Mouse (Mus musculus) heart, postnatal 0 days (tissue): ENCODE results near the gene Lelp1. TPM values are rescaled to one million over a fixed set of nuclear protein-coding genes. Genes with fewer than 3 reads are reported as not detected.

Experiments used
- ATAC-seq: fragments of 200-750 bp; cut with Nextera tagmentation; 2 replicates; pipeline ENCODE4 v1.8.0; 2017; ENCODE audit warnings: low read depth, moderate number of reproducible peaks, moderate library complexity; ENCODE audit not compliant: insufficient read depth
- DNase-seq: peaks from one replicate; pipeline ENCODE4 v3.0.0-alpha.2; 2016; ENCODE audit warnings: low spot score
- H3K27ac ChIP-seq: fragments of 300-500 bp; sonication (generic); 2 replicates; pipeline ENCODE4 v1.5.1; 2014; ENCODE audit warnings: low read depth, mild to moderate bottlenecking
- H3K27me3 ChIP-seq: fragments of 300-500 bp; sonication (generic); 2 replicates; pipeline ENCODE4 v1.6.1; 2014; ENCODE audit warnings: low read length, mixed read lengths; ENCODE audit not compliant: control insufficient read depth, insufficient read depth
- H3K36me3 ChIP-seq: fragments of 300-500 bp; sonication (generic); replicated peaks from 2 replicates; pipeline ENCODE4 v1.6.1; 2014; ENCODE audit warnings: low read length, mixed read lengths; ENCODE audit not compliant: control insufficient read depth, insufficient read depth
- H3K4me1 ChIP-seq: fragments of 300-500 bp; sonication (generic); 2 replicates; pipeline ENCODE4 v1.6.1; 2014; ENCODE audit warnings: antibody characterized with exemption; ENCODE audit not compliant: control insufficient read depth, insufficient read depth
- H3K4me2 ChIP-seq: fragments of 300-500 bp; sonication (generic); 2 replicates; pipeline ENCODE4 v1.6.1; 2014; ENCODE audit warnings: low read depth, mild to moderate bottlenecking, low read length, moderate library complexity
- H3K4me3 ChIP-seq: fragments of 300-500 bp; sonication (generic); 2 replicates; pipeline ENCODE4 v1.5.1; 2014; ENCODE audit warnings: low read depth, low read length
- H3K9ac ChIP-seq: fragments of 300-500 bp; sonication (generic); replicated peaks from 2 replicates; pipeline ENCODE4 v1.6.1; 2014; ENCODE audit warnings: low read depth, low read length, mixed read lengths
- H3K9me3 ChIP-seq: fragments of 300-500 bp; sonication (generic); replicated peaks from 2 replicates; pipeline ENCODE4 v1.6.1; 2016; ENCODE audit warnings: low read length; ENCODE audit not compliant: control insufficient read depth
- CTCF ChIP-seq: IDR thresholded peaks from 2 replicates; pipeline ENCODE4 v1.5.1; 2016; ENCODE audit warnings: antibody characterized with exemption, control low read depth, low read depth
- EP300 ChIP-seq: IDR thresholded peaks from 2 replicates; pipeline ENCODE4 v1.6.1; 2016; ENCODE audit warnings: antibody characterized with exemption, low read depth
- WGBS: fragments of 180-500 bp; shearing (Covaris S2); extraction: QIAGEN DNeasy Blood & Tissue Kit; methylation state at CpG from one replicate; pipeline ENCODE4 v1.1.7; 2014; 5-methylcytosine and 5-hydroxymethylcytosine counted together
- polyA plus RNA-seq: library from polyadenylated mRNA; unstranded; fragments of >200 nt; fragmentation: Nextera tagmentation; extraction: Ambion mirVana; gene quantifications from 2 replicates; pipeline ENCODE4 v1.2.1, GENCODE M21; 2015
- total RNA-seq: library from RNA; depleted of rRNA; stranded (reverse); fragments of >200 nt; gene quantifications from 2 replicates; pipeline ENCODE4 v1.2.3, GENCODE M21; 2014; ENCODE audit warnings: low replicate concordance; rRNA removed

Lelp1 gene
- total and polyA plus RNA-seq, 2 experiments from 2014 or later: not detected

DNA sequence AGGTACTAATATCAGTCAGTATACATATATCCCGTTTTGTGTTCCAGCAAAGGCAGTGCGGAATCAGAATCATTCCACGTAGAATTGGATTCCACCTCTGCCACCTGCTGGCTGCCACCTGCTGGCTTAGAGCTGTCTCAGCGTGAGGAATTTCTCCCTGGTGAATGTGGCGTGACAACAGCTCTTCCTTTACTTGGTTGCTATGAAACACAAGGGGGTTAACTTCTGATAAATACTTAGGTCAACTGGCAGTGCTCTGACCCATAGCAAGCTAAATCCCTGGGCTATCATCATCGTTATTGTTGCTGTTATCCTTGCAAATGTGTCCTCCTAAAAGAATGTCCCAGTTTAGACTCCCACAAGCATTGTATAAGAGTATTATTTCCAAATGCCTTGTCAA, 36.0 kb downstream of the Lelp1 start:
- H3K27me3 ChIP-seq: no peaks in the 10 kb centered on the region
- DNase-seq: peak; percentile 45
- 2% methylated on average over 6 of the region's 6 CpGs for WGBS
- TF ChIP-seq CTCF: peak; percentile 71
- TF ChIP-seq EP300: no peak
- no peak overlapping the region for H3K9ac ChIP-seq
- no peak overlapping the region for H3K27ac ChIP-seq
- no peak overlapping the region for H3K4me3 ChIP-seq
- no peaks in the 10 kb centered on the region for H3K4me1 ChIP-seq
- H3K36me3 ChIP-seq: no peaks in the 10 kb centered on the region
- ATAC-seq: peak; percentile 53; the same call in 1 of the 2 replicates
- no peak overlapping the region for H3K4me2 ChIP-seq
- H3K9me3 ChIP-seq: no peaks in the 10 kb centered on the region

Other genes starting within 250 kb of the Lelp1 start
- gene Pglyrp3, start 128.2 kb downstream of the Lelp1 start, total RNA-seq: not detected in 2 replicates
- gene Pglyrp3, start 128.2 kb downstream of the Lelp1 start, polyA plus RNA-seq: not detected in 2 replicates
- not detected in 2 replicates for gene Lor, start 59.6 kb downstream of the Lelp1 start, total RNA-seq
- gene Lor, start 59.6 kb downstream of the Lelp1 start, polyA plus RNA-seq: 0.08 and 0.29 TPM in 2 replicates
- not detected in 2 replicates for gene Prr9, start 18.8 kb downstream of the Lelp1 start, total RNA-seq
- gene Prr9, start 18.8 kb downstream of the Lelp1 start, polyA plus RNA-seq: not detected in 2 replicates
- 0.15 TPM in 1 of 2 replicates, not detected in the other for gene Sprr2a1, start 73.1 kb upstream of the Lelp1 start, total RNA-seq
- 0.25 TPM in 1 of 2 replicates, not detected in the other for gene Sprr2a1, start 73.1 kb upstream of the Lelp1 start, polyA plus RNA-seq
- 10.1 and 38.9 TPM in 2 replicates for gene Sprr2a2, start 73.2 kb upstream of the Lelp1 start, total RNA-seq
- 8.6 and 12.1 TPM in 2 replicates for gene Sprr2a2, start 73.2 kb upstream of the Lelp1 start, polyA plus RNA-seq
- gene Sprr2a3, start 142.7 kb upstream of the Lelp1 start, total RNA-seq: 2.1 and 7.9 TPM in 2 replicates
- 0.34 and 0.72 TPM in 2 replicates for gene Sprr2a3, start 142.7 kb upstream of the Lelp1 start, polyA plus RNA-seq
- not detected in 2 replicates for gene Sprr2b, start 173.9 kb upstream of the Lelp1 start, total RNA-seq
- 0.20 TPM in 1 of 2 replicates, not detected in the other for gene Sprr2b, start 173.9 kb upstream of the Lelp1 start, polyA plus RNA-seq
- gene Sprr2d, start 196.4 kb upstream of the Lelp1 start, total RNA-seq: not detected in 2 replicates
- not detected in 2 replicates for gene Sprr2d, start 196.4 kb upstream of the Lelp1 start, polyA plus RNA-seq
- gene Sprr2e, start 209.4 kb upstream of the Lelp1 start, total RNA-seq: not detected in 2 replicates
- gene Sprr2e, start 209.4 kb upstream of the Lelp1 start, polyA plus RNA-seq: not detected in 2 replicates
- not detected in 2 replicates for gene Sprr2f, start 222.4 kb upstream of the Lelp1 start, total RNA-seq
- gene Sprr2f, start 222.4 kb upstream of the Lelp1 start, polyA plus RNA-seq: not detected in 2 replicates
- not detected in 2 replicates for gene Sprr2h, start 242.9 kb upstream of the Lelp1 start, total RNA-seq
- not detected in 2 replicates for gene Sprr2h, start 242.9 kb upstream of the Lelp1 start, polyA plus RNA-seq